Mouse (Mus musculus) spleen, postnatal 4 days (tissue): ENCODE data around the gene Tdpoz4.
"Not testable (repeated sequence)": the region's sequence is repeated elsewhere in the genome, so short reads cannot be mapped to it uniquely, and the experiment has no call there.

Experiments
- DNase-seq, 2 experiments: peaks; one replicate each; pipeline ENCODE4 v3.0.0; 2022; ENCODE audit warnings: low spot score in 2 of 2

Tdpoz4 gene

GRCm38 (mm10) chr3:93796098-93796497 lies at the start of gene Tdpoz4:
Gene Tdpoz4 (plus strand): TSS chr3:93796398.
- not testable (repeated sequence) for DNase-seq

- DNase-seq: peak in 1 of 2 experiments; percentile 50
Measured at GRCm38 (mm10) chr3:93754022-93754421, 42.2 kb upstream of the Tdpoz4 start.

- DNase-seq: not testable (repeated sequence)
Measured at GRCm38 (mm10) chr3:93772700-93773099, 23.5 kb upstream of the Tdpoz4 start, which contains the start of gene Gm5773. Gene Gm5773 (plus strand): TSS chr3:93773000.

- DNase-seq: not testable (repeated sequence)
Measured at GRCm38 (mm10) chr3:93813341-93813740, 17.1 kb downstream of the Tdpoz4 start.

- DNase-seq: not testable (repeated sequence)
Measured at GRCm38 (mm10) chr3:93825720-93826119, 29.5 kb downstream of the Tdpoz4 start, which contains the start of gene Tdpoz3. Gene Tdpoz3 (plus strand): TSS chr3:93826020.
